Mouse (Mus musculus) left cerebral cortex, postnatal 10 days (tissue): ENCODE data around the gene Kdm2a. TPM values are rescaled to one million over a fixed set of nuclear protein-coding genes. Genes with fewer than 3 reads are reported as not detected.

ENCODE experiments used
- DNase-seq, 2 experiments: peaks; one replicate each; pipeline ENCODE4 v3.0.0; 2021 to 2022; ENCODE audit warnings: low spot score in 2 of 2, mixed read lengths in 1 of 2; ENCODE audit errors: extremely low spot score in 1 of 2
- intact Hi-C: fragments of 180-260 bp; cut with DNase I; formaldehyde crosslinking; loops from one replicate; pipeline ENCODE4 v1.15.1; 2025
- total RNA-seq, 2 experiments: library from RNA; stranded (reverse); gene quantifications; 2 replicates each; pipeline ENCODE4 v1.2.3; 2021

The Kdm2a gene
- 10 to 100 TPM; 66.6 to 67.3 TPM for total RNA-seq

- peak; percentile 39 to 80 for DNase-seq
- intact Hi-C loops, result no loop called here
Measured at GRCm38 (mm10) chr19:4397798-4398629, at the start of gene Kdm2a. TSS of gene Kdm2a (minus strand) at chr19:4398285.

- intact Hi-C loops, result loop anchor here (10.0 kb wide), 1 partner anchor 193 kb away; no protein-coding TSS in a partner anchor
- no peak for DNase-seq
Measured at GRCm38 (mm10) chr19:4447445-4447844, 49.4 kb upstream of the Kdm2a start.

GRCm38 (mm10) chr19:4446661-4447420, 48.8 kb upstream of the Kdm2a start:
- DNase-seq, result no peak
- intact Hi-C loops, result loop anchor here (10.0 kb wide), 1 partner anchor 192 kb away; no protein-coding TSS in a partner anchor

- peak; percentile 48 to 78 for DNase-seq
- intact Hi-C loops, result loop anchor here (10.0 kb wide), 1 partner anchor 188 kb away; no protein-coding TSS in a partner anchor
Measured at GRCm38 (mm10) chr19:4442408-4442807, 44.3 kb upstream of the Kdm2a start.

- DNase-seq, result peak in 1 of 2 experiments; percentile 89
- intact Hi-C loops, result loop anchor here (10.0 kb wide), 1 partner anchor 187 kb away; no protein-coding TSS in a partner anchor
Measured at GRCm38 (mm10) chr19:4441621-4442161, 43.6 kb upstream of the Kdm2a start.

GRCm38 (mm10) chr19:4441090-4441591, 43.1 kb upstream of the Kdm2a start:
- intact Hi-C loops, result loop anchor here (10.0 kb wide), 1 partner anchor 186 kb away; no protein-coding TSS in a partner anchor
- peak in 1 of 2 experiments; percentile 49 for DNase-seq

GRCm38 (mm10) chr19:4440222-4440621, 42.1 kb upstream of the Kdm2a start:
- intact Hi-C loops, result loop anchor here (10.0 kb wide), 1 partner anchor 185 kb away; no protein-coding TSS in a partner anchor
- DNase-seq, result peak in 1 of 2 experiments; percentile 63

- peak in 1 of 2 experiments; percentile 87 for DNase-seq
- intact Hi-C loops, result no loop called here
Measured at GRCm38 (mm10) chr19:4439161-4439801, 41.2 kb upstream of the Kdm2a start, which contains the start of gene Rhod. TSS of gene Rhod (minus strand) at chr19:4439432.

GRCm38 (mm10) chr19:4438791-4439160, 40.7 kb upstream of the Kdm2a start:
- no peak for DNase-seq
- intact Hi-C loops, result no loop called here

- no peak for DNase-seq
- intact Hi-C loops, result no loop called here
Measured at GRCm38 (mm10) chr19:4437886-4438285, 39.8 kb upstream of the Kdm2a start.

GRCm38 (mm10) chr19:4436254-4436653, 38.2 kb upstream of the Kdm2a start:
- intact Hi-C loops, result no loop called here

GRCm38 (mm10) chr19:4434999-4435398, 36.9 kb upstream of the Kdm2a start:
- intact Hi-C loops, result no loop called here
- DNase-seq, result no peak

More at GRCm38 (mm10) chr19:4436254-4436653, 38.2 kb upstream of the Kdm2a start:
- no peak for DNase-seq

GRCm38 (mm10) chr19:4433756-4434155, 35.7 kb upstream of the Kdm2a start:
- DNase-seq, result no peak
- intact Hi-C loops, result no loop called here

- DNase-seq, result no peak
- intact Hi-C loops, result no loop called here
Measured at GRCm38 (mm10) chr19:4430091-4430620, 32.1 kb upstream of the Kdm2a start.

GRCm38 (mm10) chr19:4425610-4426366, 27.7 kb upstream of the Kdm2a start:
- intact Hi-C loops, result no loop called here
- peak in 1 of 2 experiments; percentile 51 for DNase-seq

- intact Hi-C loops, result no loop called here
- DNase-seq, result no peak
Measured at GRCm38 (mm10) chr19:4423021-4423420, 24.9 kb upstream of the Kdm2a start.

- no peak for DNase-seq
- intact Hi-C loops, result no loop called here
Measured at GRCm38 (mm10) chr19:4422581-4422980, 24.5 kb upstream of the Kdm2a start.
